Mouse (Mus musculus): ENCODE results near the gene Dao.

GRCm38 (mm10) chr5:113977309-113977708 is 26.2 kb upstream of the Dao start:
- TF ChIP-seq CTCF (IDR thresholded peaks at IDR 0.05; ENCODE audit: extremely low read depth, insufficient read length, insufficient replicate concordance, low read depth, low read length) (no peak), POLR2A (IDR thresholded peaks at IDR 0.05; ENCODE audit: low read depth, low read length) (no peak)
